Mouse (Mus musculus) kidney, adult 2 months (tissue): ENCODE results near the gene Hdgfl3.

ENCODE experiments used
- CTCF ChIP-seq: fragments of 200-500 bp; conservative IDR thresholded peaks from 2 replicates; pipeline ENCODE4 v1.5.1; 2011; ENCODE audit warnings: low read depth, mild to moderate bottlenecking, control low read depth, low read length, moderate library complexity, mixed read lengths; ENCODE audit not compliant: insufficient read depth, insufficient read length
- POLR2A ChIP-seq: fragments of 200-500 bp; IDR thresholded peaks from one replicate; pipeline ENCODE4 v1.6.1; 2011; ENCODE audit warnings: low read depth, low read length, control low read depth

DNA sequence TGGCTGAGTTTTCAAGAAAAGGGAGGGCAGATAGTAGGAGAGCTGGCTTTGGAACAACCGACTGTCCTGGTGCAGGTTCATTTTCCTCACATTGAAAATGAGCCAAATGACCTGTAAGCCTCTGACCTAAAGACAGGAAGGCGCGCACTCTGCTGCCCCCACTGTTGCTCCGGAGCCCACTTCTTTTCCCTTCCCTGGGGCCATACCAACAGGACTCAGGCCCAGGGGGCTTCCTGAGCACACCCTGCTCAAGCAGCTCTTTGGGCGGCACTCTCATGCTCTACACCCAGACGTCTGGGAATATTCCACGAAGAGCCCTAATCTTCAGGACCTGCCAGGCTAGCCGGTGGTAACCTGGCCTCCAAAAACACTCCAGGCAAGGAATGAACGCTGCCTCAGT is 76.0 kb downstream of the Hdgfl3 start:
- TF ChIP-seq CTCF (no peak), POLR2A (no peak)
